Mouse (Mus musculus) heart, embryonic 16.5 days (tissue): ENCODE data around the gene Lfng. TPM values are rescaled to one million over a fixed set of nuclear protein-coding genes. Genes with fewer than 3 reads are reported as not detected.

Experiments
- ATAC-seq: fragments of 200-750 bp; cut with Nextera tagmentation; replicated peaks from 2 replicates; pipeline ENCODE4 v1.8.0; 2017; ENCODE audit warnings: moderate number of reproducible peaks; ENCODE audit not compliant: insufficient read depth, low FRiP score; ENCODE audit errors: extremely low read depth
- H3K27ac ChIP-seq: fragments of 300-500 bp; sonication (generic); 2 replicates; pipeline ENCODE4 v1.5.1; 2014; ENCODE audit warnings: mild to moderate bottlenecking, low read length, control low read depth, moderate library complexity
- H3K27me3 ChIP-seq: fragments of 300-500 bp; sonication (generic); 2 replicates; pipeline ENCODE4 v1.6.1; 2014; ENCODE audit warnings: low read length, mixed read lengths; ENCODE audit not compliant: control insufficient read depth, insufficient read depth
- H3K36me3 ChIP-seq: fragments of 300-500 bp; sonication (generic); 2 replicates; pipeline ENCODE4 v1.6.1; 2014; ENCODE audit not compliant: control insufficient read depth, insufficient read depth
- H3K4me1 ChIP-seq: fragments of 300-500 bp; sonication (generic); 2 replicates; pipeline ENCODE4 v1.6.1; 2014; ENCODE audit warnings: low read length, mixed read lengths; ENCODE audit not compliant: control insufficient read depth, insufficient read depth
- H3K4me2 ChIP-seq: fragments of 300-500 bp; sonication (generic); 2 replicates; pipeline ENCODE4 v1.6.1; 2014; ENCODE audit warnings: low read depth, mild to moderate bottlenecking, control low read depth, low read length
- H3K4me3 ChIP-seq: fragments of 300-500 bp; sonication (generic); 2 replicates; pipeline ENCODE4 v1.5.1; 2014; ENCODE audit warnings: mild to moderate bottlenecking, control low read depth, low read length
- H3K9ac ChIP-seq: fragments of 300-500 bp; sonication (generic); 2 replicates; pipeline ENCODE4 v1.6.1; 2014; ENCODE audit warnings: low read length, control low read depth
- H3K9me3 ChIP-seq: fragments of 300-500 bp; sonication (generic); replicated peaks from 2 replicates; pipeline ENCODE4 v1.6.1; 2016; ENCODE audit warnings: low read length; ENCODE audit not compliant: control insufficient read depth
- WGBS: fragments of 180-500 bp; shearing (Covaris S2); extraction: QIAGEN DNeasy Blood & Tissue Kit; methylation state at CpG from one replicate; pipeline ENCODE4 v1.1.7; 2014; 5-methylcytosine and 5-hydroxymethylcytosine counted together
- polyA plus RNA-seq: library from polyadenylated mRNA; unstranded; fragments of >200 nt; fragmentation: Nextera tagmentation; extraction: Ambion mirVana; gene quantifications from 2 replicates; pipeline ENCODE4 v1.2.1, GENCODE M21; 2015

The Lfng gene
- polyA plus RNA-seq, 1 experiment from 2014 or later, result 6.2 TPM

- no peaks in the 10 kb centered on the region for H3K36me3 ChIP-seq
- H3K4me3 ChIP-seq, result no peak overlapping the region
- no peaks in the 10 kb centered on the region for H3K9me3 ChIP-seq
- H3K4me2 ChIP-seq, result no peak overlapping the region
- peaks cover 5% of the 10 kb centered on the region; the same call in 1 of the 2 replicates for H3K4me1 ChIP-seq
- no peak overlapping the region for H3K27ac ChIP-seq
- no peak overlapping the region for H3K9ac ChIP-seq
- 17% methylated on average over 5 of the region's 5 CpGs for WGBS
- ATAC-seq, result no peak; the same call in 1 of the 2 replicates
- peaks cover 4% of the 10 kb centered on the region; the same call in 1 of the 2 replicates for H3K27me3 ChIP-seq
Measured at GRCm38 (mm10) chr5:140581569-140581968, 25.6 kb upstream of the Lfng start.

GRCm38 (mm10) chr5:140582995-140583731 is 24.0 kb upstream of the Lfng start:
- 44% methylated on average over 8 of the region's 8 CpGs for WGBS
- Histone ChIP-seq H3K4me1 (peaks cover 5% of the 10 kb centered on the region; the same call in 1 of the 2 replicates), H3K9me3 (no peaks in the 10 kb centered on the region), H3K4me2 (no peak overlapping the region), H3K27me3 (peaks cover 4% of the 10 kb centered on the region; the same call in 1 of the 2 replicates), H3K9ac (no peak overlapping the region), H3K4me3 (no peak overlapping the region), H3K36me3 (no peaks in the 10 kb centered on the region), H3K27ac (no peak overlapping the region)
- no peak for ATAC-seq

- H3K4me3 ChIP-seq, result no peak overlapping the region
- 56% methylated on average over 6 of the region's 6 CpGs for WGBS
Measured at GRCm38 (mm10) chr5:140583732-140584368, 23.3 kb upstream of the Lfng start.

DNA sequence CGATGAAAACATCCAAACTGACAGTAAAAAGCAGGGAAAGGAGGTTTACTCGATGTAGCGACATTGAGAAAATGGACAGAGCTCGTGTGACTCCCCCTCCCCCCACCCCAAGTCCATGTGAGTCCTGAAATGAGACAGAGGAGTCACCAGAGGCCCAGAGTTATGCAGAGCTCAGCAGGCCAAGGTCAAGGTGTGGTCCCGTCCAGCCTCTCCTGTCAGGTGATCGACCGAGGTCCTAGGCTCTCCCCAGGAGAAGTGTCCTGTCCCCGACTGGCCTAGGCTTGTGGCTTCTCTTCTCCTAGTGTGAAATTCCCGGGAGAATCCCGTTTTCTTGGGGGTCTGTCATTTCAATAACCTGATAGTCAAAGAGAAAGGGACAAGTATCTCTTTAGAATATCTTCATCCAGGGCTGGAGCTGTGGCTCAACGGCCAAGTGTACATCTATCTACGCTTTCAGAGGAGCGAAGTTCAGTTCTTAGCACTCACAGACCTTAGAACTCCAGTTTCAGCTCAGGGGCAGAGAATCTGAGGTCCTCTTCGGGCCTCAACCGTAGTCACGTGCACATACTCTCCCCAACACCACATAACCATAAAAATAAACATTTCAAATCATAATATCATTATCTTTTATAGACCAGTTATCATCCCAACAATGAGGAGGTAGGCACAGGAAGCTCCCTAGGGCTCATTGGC is 17.9 kb upstream of the Lfng start:
- WGBS, result 84% methylated on average over 16 of the region's 16 CpGs
- Histone ChIP-seq H3K4me3 (no peak overlapping the region), H3K27me3 (no peaks in the 10 kb centered on the region), H3K9ac (no peak overlapping the region), H3K36me3 (no peaks in the 10 kb centered on the region), H3K4me2 (no peak overlapping the region), H3K27ac (no peak overlapping the region), H3K4me1 (no peaks in the 10 kb centered on the region), H3K9me3 (no peaks in the 10 kb centered on the region)
- ATAC-seq, result no peak

More at GRCm38 (mm10) chr5:140583732-140584368, 23.3 kb upstream of the Lfng start:
- Histone ChIP-seq H3K9ac (no peak overlapping the region), H3K9me3 (no peaks in the 10 kb centered on the region), H3K36me3 (no peaks in the 10 kb centered on the region), H3K27ac (no peak overlapping the region), H3K27me3 (peaks cover 4% of the 10 kb centered on the region; the same call in 1 of the 2 replicates), H3K4me2 (no peak overlapping the region), H3K4me1 (peaks cover 5% of the 10 kb centered on the region; the same call in 1 of the 2 replicates)
- ATAC-seq, result no peak

- Histone ChIP-seq H3K4me1 (peaks cover 2% of the 10 kb centered on the region; the same call in 1 of the 2 replicates), H3K27ac (no peak overlapping the region), H3K9me3 (no peaks in the 10 kb centered on the region), H3K36me3 (no peaks in the 10 kb centered on the region), H3K4me2 (no peak overlapping the region), H3K27me3 (no peaks in the 10 kb centered on the region), H3K9ac (no peak overlapping the region), H3K4me3 (no peak overlapping the region)
- no peak for ATAC-seq
- 69% methylated on average over 5 of the region's 5 CpGs for WGBS
Measured at GRCm38 (mm10) chr5:140594846-140595245, 12.3 kb upstream of the Lfng start.

GRCm38 (mm10) chr5:140596426-140596825 is 10.7 kb upstream of the Lfng start:
- H3K4me3 ChIP-seq, result no peak overlapping the region
- peak overlapping the region; percentile 60 for H3K27ac ChIP-seq
- 48% methylated on average over 3 of the region's 3 CpGs for WGBS
- peaks cover 2% of the 10 kb centered on the region; the same call in 1 of the 2 replicates for H3K4me1 ChIP-seq
- H3K4me2 ChIP-seq, result no peak overlapping the region; the same call in 1 of the 2 replicates
- no peak overlapping the region for H3K9ac ChIP-seq
- no peaks in the 10 kb centered on the region for H3K27me3 ChIP-seq
- H3K9me3 ChIP-seq, result no peaks in the 10 kb centered on the region
- peak; percentile 34; the same call in 1 of the 2 replicates for ATAC-seq
- H3K36me3 ChIP-seq, result no peaks in the 10 kb centered on the region

GRCm38 (mm10) chr5:140596927-140597588 is 10.1 kb upstream of the Lfng start:
- Histone ChIP-seq H3K4me1 (peaks cover 2% of the 10 kb centered on the region; the same call in 1 of the 2 replicates), H3K4me2 (peak overlapping the region; percentile 1; the same call in 1 of the 2 replicates), H3K9ac (peak overlapping the region; percentile 26; the same call in 1 of the 2 replicates), H3K36me3 (no peaks in the 10 kb centered on the region), H3K27me3 (no peaks in the 10 kb centered on the region), H3K4me3 (no peak overlapping the region), H3K9me3 (no peaks in the 10 kb centered on the region), H3K27ac (peak overlapping the region; percentile 60)
- WGBS, result 45% methylated on average over 18 of the region's 18 CpGs
- ATAC-seq, result peak; percentile 46

DNA sequence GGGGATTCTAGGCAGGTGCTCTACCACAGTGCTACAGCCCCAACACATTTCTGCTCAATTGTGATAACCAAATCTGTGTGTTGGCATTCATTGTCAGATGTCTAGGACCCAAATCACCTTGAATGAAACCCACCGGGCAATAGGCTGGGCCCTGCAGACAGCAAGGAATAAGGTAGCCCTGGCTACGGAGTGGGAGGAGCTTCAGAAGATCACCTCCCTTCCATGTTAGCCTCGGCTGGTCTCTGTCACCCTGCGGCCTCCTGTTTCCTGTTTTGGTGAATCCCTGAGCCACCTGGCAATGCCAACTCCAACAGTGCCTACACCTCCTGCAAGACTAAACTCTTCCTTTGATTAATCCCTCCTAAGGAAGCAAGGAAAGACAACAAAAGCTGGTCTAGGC is 9.3 kb upstream of the Lfng start:
- 83% methylated on average over 4 of the region's 4 CpGs for WGBS
- no peaks in the 10 kb centered on the region for H3K9me3 ChIP-seq

More for the DNA sequence above, 9.3 kb upstream of the Lfng start:
- Histone ChIP-seq H3K27me3 (no peaks in the 10 kb centered on the region), H3K36me3 (no peaks in the 10 kb centered on the region), H3K27ac (no peak overlapping the region; the same call in 1 of the 2 replicates), H3K9ac (no peak overlapping the region), H3K4me3 (no peak overlapping the region), H3K4me1 (peaks cover 2% of the 10 kb centered on the region; the same call in 1 of the 2 replicates), H3K4me2 (no peak overlapping the region)
- no peak for ATAC-seq
